Mouse (Mus musculus) left cerebral cortex, postnatal 14 days (tissue): ENCODE measurements around the gene Dnaja3. TPM values are rescaled to one million over a fixed set of nuclear protein-coding genes. Genes with fewer than 3 reads are reported as not detected.
"Not testable (repeated sequence)": the region's sequence is repeated elsewhere in the genome, so short reads cannot be mapped to it uniquely, and the experiment has no call there.

Experiments
- DNase-seq, 2 experiments: peaks; one replicate each; pipeline ENCODE4 v3.0.0; 2021 to 2022; ENCODE audit warnings: low spot score in 2 of 2, mixed read lengths in 1 of 2
- intact Hi-C: fragments of 180-260 bp; cut with DNase I; formaldehyde crosslinking; loops from one replicate; pipeline ENCODE4 v1.15.1; 2025
- total RNA-seq, 2 experiments: library from RNA; stranded (reverse); gene quantifications; 2 replicates each; pipeline ENCODE4 v1.2.3; 2021

Dnaja3 gene
- total RNA-seq, 2 experiments from 2014 or later: 63.6 to 65.9 TPM

DNA sequence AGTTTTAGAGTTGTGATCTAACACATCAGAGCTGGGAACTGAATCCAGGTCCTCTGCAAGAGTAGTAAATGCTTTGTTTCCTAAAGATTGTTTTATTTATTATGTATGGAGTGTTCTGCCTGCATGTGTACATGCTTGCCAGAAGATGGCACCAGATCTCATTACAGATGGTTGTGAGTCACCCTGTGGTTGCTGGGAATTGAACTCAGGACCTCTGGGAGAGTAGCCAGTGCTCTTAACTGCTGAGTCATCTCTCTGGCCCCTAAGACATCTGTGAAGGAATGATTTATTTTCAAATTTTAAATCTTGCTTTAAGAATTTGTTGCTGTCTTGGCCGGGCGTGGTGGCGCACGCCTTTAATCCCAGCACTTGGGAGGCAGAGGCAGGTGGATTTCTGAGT lies 49.6 kb downstream of the Dnaja3 start:
- intact Hi-C loops, DNase-seq: not testable (repeated sequence)

DNA sequence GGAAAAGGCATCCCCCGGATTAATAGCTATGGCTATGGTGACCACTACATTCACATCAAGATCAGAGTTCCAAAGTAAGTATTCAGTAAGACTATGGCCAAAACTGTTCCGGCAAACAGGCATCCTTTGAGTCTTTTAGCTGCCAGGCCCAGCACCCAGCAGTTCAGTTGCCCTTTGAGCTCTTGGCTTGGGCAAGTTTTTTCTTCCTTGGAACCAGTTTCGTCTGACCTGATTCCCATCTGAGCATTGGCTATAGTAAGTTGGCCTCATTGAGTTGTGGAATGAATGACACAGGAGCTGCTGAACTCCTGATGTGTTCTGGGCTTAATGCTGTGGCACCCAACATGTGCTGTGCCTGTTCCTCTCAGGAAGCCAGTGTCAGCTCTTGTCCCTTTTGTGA lies 61.4 kb downstream of the Dnaja3 start:
- no peak for DNase-seq
- intact Hi-C loops: no loop called here

- DNase-seq: no peak
- intact Hi-C loops: no loop called here
Observed at GRCm38 (mm10) chr16:4702646-4703045, 62.9 kb downstream of the Dnaja3 start.

- DNase-seq: no peak
- intact Hi-C loops: no loop called here
Observed at GRCm38 (mm10) chr16:4705541-4705940, 65.8 kb downstream of the Dnaja3 start.

- no peak for DNase-seq
- intact Hi-C loops: no loop called here
Observed at GRCm38 (mm10) chr16:4711173-4711572, 71.4 kb downstream of the Dnaja3 start.

GRCm38 (mm10) chr16:4713861-4714710 lies 74.3 kb downstream of the Dnaja3 start:
- intact Hi-C loops: no loop called here

GRCm38 (mm10) chr16:4717866-4718265 lies 78.1 kb downstream of the Dnaja3 start:
- intact Hi-C loops: no loop called here
- no peak for DNase-seq

More at GRCm38 (mm10) chr16:4713861-4714710, 74.3 kb downstream of the Dnaja3 start:
- no peak for DNase-seq

GRCm38 (mm10) chr16:4718753-4719518 lies 79.1 kb downstream of the Dnaja3 start, which contains the start of gene Nmral1:
TSS of gene Nmral1 (minus strand) at chr16:4719356.
- intact Hi-C loops: no loop called here
- peak; percentile 55 to 62 for DNase-seq

- DNase-seq: peak in 1 of 2 experiments; percentile 33
Observed at GRCm38 (mm10) chr16:4722128-4722914, 82.5 kb downstream of the Dnaja3 start.

GRCm38 (mm10) chr16:4722915-4723209 lies 83.1 kb downstream of the Dnaja3 start:
- intact Hi-C loops: no loop called here
- no peak for DNase-seq

More at GRCm38 (mm10) chr16:4722128-4722914, 82.5 kb downstream of the Dnaja3 start:
- intact Hi-C loops: no loop called here

DNA sequence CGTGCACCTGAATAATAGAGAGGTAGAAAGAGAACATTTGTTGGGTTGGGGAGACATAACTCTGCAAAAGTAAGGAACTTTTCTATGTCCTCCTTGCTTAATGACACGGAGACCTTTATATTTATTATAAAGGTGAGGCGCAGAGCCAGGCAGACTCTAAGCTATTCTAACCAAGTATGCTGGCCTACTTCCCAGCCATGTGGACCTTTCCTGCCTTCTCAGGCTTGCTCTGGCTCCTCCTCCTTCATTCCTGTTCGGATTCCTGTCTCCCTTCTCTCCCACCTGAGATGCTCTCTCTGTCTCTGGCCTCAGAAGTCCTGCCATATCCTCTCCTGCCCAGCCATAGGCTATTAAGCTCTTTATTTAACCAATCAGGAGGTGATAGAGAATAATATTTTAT lies 85.5 kb downstream of the Dnaja3 start:
- DNase-seq: no peak
- intact Hi-C loops: no loop called here

GRCm38 (mm10) chr16:4725780-4726527 lies 86.2 kb downstream of the Dnaja3 start, which contains the start of gene Hmox2:
TSS of gene Hmox2 (plus strand) at chr16:4726361.
- peak; percentile 90 to 92 for DNase-seq
- intact Hi-C loops: no loop called here

GRCm38 (mm10) chr16:4726528-4727128 lies 86.8 kb downstream of the Dnaja3 start:
- no peak for DNase-seq
- intact Hi-C loops: no loop called here

DNA sequence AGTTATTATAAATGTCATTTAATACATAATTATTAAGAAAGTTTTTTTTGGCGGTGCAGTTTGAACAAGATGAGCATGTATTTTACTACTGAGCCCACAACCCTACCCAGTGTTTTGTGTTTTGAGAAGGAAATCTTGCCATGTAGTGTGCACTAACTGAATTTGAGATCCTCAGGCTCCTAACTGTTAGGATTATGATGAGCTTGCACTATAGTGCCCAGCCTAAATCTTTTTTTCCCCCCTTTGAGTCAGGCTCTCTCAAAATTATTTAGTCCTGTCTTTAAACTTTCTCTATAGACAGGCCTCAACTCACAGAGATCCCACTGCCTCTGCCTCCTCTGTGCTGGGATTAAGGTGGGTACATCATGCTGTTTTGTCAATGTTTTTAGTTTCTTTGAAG lies 87.7 kb downstream of the Dnaja3 start:
- intact Hi-C loops: no loop called here
- DNase-seq: no peak

DNA sequence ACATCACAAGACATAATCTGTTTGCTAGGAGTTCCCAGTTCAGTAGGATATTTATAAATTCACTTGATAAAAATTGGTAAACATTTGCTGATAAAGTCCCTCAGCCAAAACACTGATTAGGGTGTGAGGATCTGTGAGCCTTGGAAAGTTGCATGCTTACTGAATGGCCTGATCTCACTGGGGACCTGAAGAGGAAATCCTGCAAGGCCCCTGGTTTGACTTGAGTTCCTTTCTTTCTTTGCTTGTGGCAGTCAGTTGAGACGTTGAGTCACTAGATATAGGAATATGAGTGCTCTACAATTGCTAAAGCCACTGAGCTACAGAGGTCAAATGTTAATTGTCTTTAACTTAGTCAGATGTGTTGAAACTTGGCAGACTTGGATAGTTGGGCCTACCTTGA lies 88.2 kb downstream of the Dnaja3 start:
- no peak for DNase-seq
- intact Hi-C loops: no loop called here

DNA sequence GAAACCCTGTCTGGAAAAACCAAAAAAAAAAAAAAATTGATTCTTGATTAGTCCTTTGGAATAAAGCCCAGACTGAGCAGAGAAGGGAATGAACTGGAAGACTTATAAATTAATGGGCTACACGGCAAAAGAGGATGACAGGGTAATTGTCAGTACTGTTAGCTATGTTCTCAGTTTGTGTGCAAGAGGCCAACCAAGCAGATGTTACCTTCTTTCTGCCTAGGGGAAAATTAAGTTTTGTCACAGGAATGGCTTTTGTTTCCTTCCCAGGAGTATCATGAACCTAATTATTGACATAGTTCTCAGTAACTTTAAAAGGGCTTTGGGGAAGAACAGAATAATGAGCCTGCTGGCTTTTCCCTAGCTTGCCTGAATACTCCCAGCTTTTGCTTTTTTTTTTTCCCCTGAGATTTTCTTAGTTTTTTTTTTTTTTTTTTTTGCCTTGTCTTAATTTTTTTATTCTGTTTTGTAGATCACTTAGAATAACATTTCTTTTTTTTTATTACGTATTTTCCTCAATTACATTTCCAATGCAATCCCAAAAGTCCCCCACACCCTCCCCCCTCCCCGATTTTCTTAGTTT lies 91.1 kb downstream of the Dnaja3 start:
- intact Hi-C loops: no loop called here
- DNase-seq: no peak

DNA sequence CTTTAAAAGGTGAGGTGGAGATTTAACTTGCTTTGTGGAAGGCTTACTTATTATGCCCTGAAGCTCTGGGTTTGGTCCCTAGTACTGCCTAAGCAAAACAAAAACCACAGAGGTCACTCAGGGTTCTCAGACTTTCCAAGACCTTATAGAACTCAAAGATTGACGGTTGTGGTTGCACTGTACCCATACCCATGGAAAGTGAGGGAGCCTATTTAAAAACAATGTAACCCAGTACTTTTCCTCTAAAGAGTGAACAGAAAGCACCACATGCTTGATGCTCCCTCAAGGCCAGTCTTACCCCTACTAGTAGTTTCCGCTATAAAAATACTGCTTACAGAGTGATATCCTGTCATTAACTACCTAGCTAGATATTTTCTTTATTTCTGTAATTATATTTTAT lies 96.5 kb downstream of the Dnaja3 start:
- intact Hi-C loops: no loop called here
- DNase-seq: no peak

DNA sequence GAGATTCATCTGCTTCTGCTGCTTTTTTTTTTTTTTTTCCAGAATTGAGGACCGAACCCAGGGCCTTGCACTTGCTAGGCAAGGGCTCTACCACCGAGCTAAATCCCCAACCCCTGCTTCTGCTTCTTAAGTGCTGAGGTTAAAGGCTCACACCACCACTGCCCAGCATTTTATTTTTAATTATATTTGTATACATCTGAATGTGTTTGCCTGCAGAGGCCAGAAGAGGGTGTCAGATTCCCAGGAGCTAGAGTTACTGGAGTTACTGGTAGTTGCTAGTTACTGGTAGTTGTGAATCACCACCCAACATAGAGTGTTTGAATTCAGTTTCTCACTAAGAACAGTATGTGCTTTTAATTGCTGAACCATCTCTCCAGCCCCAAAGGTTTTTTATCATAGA lies 100.2 kb downstream of the Dnaja3 start:
- no peak for DNase-seq
- intact Hi-C loops: no loop called here
